Mouse (Mus musculus) lung, adult 2 months (tissue): Measurements from ENCODE around the gene Pigs. TPM values are rescaled to one million over a fixed set of nuclear protein-coding genes. Genes with fewer than 3 reads are reported as not detected.

Experiments
- DNase-seq: peaks from one replicate; pipeline ENCODE4 v3.0.0; 2022
- H3K4me1 ChIP-seq: fragments of 200-500 bp; 2 replicates; pipeline ENCODE4 v1.6.1; 2011; ENCODE audit warnings: low read length; ENCODE audit not compliant: control insufficient read depth, insufficient read depth
- H3K4me3 ChIP-seq: fragments of 200-500 bp; replicated peaks from 2 replicates; pipeline ENCODE3; 2011; ENCODE audit warnings: low read depth, mild to moderate bottlenecking, control low read depth, low read length; ENCODE audit errors: extremely low read depth
- CTCF ChIP-seq: fragments of 200-500 bp; IDR thresholded peaks from 2 replicates; pipeline ENCODE4 v1.5.1; 2011; ENCODE audit warnings: mild to moderate bottlenecking, low read length, control low read depth; ENCODE audit not compliant: insufficient read depth
- POLR2A ChIP-seq: fragments of 200-500 bp; IDR thresholded peaks from 2 replicates; pipeline ENCODE4 v1.6.1; 2011; ENCODE audit warnings: low read depth, mild to moderate bottlenecking, control low read depth, low read length, borderline replicate concordance; ENCODE audit errors: extremely low read depth
- WGBS: fragments of 180-500 bp; shearing (Covaris S2); methylation state at CpG from one replicate; pipeline ENCODE4 v1.1.7; 2018; 5-methylcytosine and 5-hydroxymethylcytosine counted together
- polyA plus RNA-seq: library from polyadenylated mRNA; depleted of rRNA; stranded (reverse); fragments of >200 nt; gene quantifications from 2 replicates; pipeline ENCODE4 v1.2.3, GENCODE M21; 2012

Gene Pigs
- polyA plus RNA-seq, 1 experiment: 68.4 TPM

DNA sequence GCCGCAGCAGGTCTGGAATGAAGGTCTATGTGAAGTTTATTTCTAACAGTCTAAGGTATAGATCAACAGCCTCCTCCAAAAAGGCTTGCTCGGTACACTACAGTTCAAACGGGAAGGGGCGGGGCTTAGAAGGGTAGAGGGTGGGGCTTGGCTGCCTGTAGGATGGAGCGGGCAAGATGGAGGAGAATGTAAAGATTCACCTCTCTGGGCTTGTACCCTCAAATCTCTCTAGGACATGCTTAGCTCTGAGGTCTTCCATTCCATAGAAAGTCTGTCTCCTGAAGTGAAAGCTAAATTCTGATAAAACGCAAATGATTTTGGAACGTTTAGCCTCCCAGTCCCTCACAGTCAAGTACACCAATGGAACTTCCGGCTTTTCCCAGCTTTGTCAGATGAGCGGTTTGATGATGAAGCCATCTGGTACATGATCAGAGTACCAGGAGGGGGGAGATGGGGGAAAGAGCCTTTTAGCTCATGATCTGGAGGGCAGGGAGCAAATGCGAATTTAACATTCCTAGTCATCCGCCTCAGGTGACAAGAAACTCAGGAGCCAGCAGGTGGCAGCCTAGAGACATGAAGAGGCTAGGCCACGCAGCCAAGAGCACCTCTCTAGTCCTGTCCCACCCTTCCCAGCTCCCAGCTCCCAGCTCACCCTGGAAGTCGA lies 32.0 kb downstream of the Pigs start:
- TF ChIP-seq POLR2A (no peak), CTCF (peak; percentile 81)
- Histone ChIP-seq H3K4me3 (peak overlapping the region; percentile 4), H3K4me1 (peaks cover 2% of the 10 kb centered on the region; the same call in 1 of the 2 replicates)
- peak; percentile 79 for DNase-seq
- WGBS: 11% methylated on average over 13 of the region's 13 CpGs

DNA sequence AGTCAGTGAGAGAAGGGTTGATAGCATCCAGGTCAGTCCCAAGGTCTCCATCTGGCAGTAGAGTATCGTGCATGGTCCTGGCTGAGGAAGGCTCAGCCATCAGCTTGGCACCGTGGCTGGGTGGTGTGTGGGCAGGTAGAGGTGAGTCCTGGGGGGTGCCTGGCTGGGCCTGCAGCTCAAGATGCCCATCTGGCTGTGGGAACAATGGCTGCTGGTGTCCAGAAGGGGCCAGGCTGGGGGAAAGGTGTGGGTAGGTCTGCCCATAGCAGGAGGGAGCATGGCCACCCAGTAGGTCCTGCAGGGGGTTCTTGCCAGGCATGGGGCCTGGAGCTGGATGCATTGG lies 32.5 kb downstream of the Pigs start:
- no peak overlapping the region for H3K4me3 ChIP-seq
- 45% methylated on average over 2 of the region's 2 CpGs for WGBS
- no peak for DNase-seq
- TF ChIP-seq CTCF (no peak), POLR2A (no peak)
- H3K4me1 ChIP-seq: peaks cover 2% of the 10 kb centered on the region; the same call in 1 of the 2 replicates

DNA sequence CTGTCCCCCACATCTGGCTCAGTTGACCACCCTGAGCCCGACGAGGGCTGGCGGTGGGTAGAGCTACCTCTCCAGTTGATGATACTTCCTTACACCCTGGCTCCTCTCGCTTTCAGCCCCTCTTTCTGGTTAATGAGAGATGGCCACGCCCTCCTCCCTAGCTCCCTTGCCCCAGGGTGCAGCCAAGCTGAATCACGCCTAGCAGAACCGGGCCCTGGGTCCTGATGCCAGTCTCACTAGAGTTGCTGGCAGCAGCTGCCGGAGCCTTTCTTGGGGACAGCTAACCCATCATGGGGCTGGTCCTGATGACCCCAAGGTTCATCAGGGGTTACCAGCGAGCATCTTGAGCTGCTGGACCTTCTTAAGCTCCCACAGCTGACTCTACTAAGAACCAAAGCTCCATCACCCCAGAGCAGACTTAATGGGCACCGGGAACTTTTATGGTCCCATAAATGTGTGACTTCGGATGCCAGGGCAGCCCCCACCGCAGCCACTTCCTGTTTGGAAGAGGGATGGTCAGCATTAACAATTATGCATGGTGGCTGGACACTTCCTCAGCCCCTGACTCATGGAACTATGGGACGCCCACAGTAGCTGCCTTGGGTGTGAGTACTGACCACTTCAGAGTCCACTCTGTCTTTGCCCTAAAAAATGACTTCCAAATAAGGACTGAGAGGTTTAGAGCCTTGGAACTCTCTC lies 35.2 kb downstream of the Pigs start:
- H3K4me1 ChIP-seq: peaks cover 2% of the 10 kb centered on the region; the same call in 1 of the 2 replicates
- DNase-seq: no peak
- H3K4me3 ChIP-seq: no peak overlapping the region
- no peak for TF ChIP-seq POLR2A
- TF ChIP-seq CTCF: no peak
- 66% methylated on average over 13 of the region's 13 CpGs for WGBS

DNA sequence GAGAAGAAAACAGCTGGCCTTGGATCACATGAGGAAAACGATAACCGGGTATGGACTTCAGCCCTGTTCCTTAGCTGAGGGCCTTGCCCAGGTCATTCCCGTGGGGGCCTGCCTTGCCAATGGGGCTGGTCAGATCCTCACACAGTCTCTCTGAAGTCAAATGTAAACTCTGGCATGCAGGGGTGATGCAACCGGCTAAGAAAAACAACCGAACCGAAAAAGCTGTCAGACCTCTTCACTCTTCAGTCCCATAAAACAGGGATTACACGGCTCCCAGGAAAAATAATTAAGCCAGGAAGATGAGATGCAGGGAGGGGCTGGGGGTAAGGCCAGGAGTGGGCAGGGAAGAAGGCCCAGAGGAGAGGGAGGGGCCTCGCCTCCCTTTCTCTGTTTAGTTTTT lies 35.9 kb downstream of the Pigs start:
- 26% methylated on average over 8 of the region's 8 CpGs for WGBS

DNA sequence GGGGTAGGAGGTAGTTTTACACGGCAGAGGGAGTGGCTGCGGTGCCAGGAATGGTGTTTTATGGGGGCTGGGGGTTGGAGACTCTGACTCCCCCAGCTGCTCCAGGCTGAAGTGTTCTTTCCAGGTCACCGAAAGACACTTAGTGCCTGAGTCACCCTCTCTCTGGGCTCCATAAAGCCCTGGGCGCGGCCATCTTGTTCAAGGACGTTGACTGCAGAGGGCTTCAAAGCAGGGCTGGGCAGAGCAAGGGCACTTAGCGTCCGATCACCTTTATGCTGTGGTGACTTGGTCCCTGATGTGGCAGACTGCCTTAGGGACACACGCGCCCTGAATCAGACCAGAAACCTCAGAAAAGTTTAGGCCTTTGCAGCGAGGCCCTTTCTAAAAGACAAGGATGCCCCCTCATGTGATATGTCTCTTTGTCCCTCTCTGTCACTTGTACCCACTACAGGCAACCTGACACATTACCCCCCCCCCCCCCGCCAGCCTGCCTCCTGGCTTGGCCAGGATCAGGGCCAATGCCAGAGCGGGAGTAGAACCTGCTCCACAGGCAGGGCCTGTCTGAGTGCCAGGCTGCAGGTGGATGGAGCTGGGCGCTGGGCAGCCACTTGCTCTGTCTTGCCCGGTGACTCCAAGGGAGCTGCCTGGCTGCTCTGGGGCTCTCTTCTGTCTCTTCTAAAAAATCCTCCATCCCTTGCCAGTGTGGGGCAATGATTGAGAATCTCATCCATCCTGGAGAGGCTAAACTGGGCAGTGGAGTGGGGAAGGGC lies 39.4 kb downstream of the Pigs start:
- TF ChIP-seq POLR2A (no peak), CTCF (no peak)
- no peak for DNase-seq
- H3K4me3 ChIP-seq: no peak overlapping the region
- 79% methylated on average over 15 of the region's 15 CpGs for WGBS
- no peaks in the 10 kb centered on the region for H3K4me1 ChIP-seq

More for the DNA sequence above, 35.9 kb downstream of the Pigs start:
- Histone ChIP-seq H3K4me1 (peaks cover 2% of the 10 kb centered on the region; the same call in 1 of the 2 replicates), H3K4me3 (no peak overlapping the region)
- DNase-seq: no peak
- TF ChIP-seq CTCF (no peak), POLR2A (no peak)

DNA sequence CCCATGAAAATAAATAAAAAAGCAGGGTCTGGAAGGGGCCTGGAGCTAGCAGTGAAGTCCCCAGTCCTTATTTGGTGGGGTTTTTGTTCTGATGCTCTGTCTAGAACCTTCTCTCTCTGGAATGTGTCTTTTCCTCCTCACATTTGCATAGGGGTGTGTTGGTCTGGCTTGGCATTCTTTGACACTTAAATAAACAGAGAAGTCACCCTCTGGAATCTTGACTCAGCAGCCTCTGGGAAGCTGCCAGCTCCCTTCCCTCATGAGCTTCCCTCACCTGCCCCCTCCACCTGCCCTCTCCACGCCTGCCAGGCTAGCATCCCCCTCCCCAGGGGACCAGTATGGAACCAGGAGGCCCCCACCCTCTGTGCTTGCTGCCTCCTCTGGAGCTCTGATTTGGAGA lies 42.2 kb downstream of the Pigs start:
- WGBS: 18% methylated on average over 1 of the region's 1 CpGs
- TF ChIP-seq CTCF (no peak), POLR2A (no peak)
- H3K4me3 ChIP-seq: no peak overlapping the region
- H3K4me1 ChIP-seq: no peaks in the 10 kb centered on the region
- no peak for DNase-seq

DNA sequence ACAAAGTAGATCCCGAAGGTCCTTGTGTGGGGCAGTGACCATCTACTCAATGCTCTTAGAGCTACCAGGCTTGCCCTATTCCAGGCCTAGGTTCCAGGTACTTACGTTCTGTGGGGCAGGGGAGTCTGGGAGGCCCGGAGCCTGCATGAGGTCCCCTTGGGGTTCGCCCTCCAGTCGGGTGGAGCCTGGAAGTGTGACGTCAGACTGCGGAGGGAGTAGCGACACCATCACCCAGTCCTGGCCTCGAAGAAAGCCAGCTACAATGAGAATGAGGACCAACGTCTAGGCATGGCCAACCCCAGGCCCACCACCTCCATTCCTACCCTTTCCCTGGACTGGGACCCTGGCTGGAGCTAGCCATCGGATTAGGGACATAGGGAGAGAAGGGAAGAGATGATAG lies 43.5 kb downstream of the Pigs start:
- Histone ChIP-seq H3K4me1 (no peaks in the 10 kb centered on the region), H3K4me3 (no peak overlapping the region)
- TF ChIP-seq CTCF: no peak
- TF ChIP-seq POLR2A: no peak
- WGBS: 93% methylated on average over 11 of the region's 11 CpGs
- no peak for DNase-seq

DNA sequence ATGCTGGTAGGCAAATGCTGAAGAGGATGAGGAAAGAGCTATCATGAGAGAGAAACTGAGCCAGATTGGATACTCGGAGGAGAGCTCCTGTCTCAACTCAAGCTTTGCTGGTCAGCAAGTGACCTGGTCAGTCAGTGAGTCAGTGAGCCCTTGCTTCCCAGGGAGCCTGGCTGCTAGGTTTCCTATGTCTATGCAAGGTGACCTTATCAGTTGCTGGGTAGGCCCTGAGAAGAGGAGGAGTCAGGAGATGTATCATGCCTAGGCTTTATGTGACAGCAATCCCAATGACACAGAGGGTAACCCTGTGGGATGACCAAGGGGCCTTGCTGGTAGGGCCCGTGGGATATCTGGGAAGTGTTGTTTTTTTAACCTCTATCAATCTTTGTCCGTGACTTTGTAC lies 44.0 kb downstream of the Pigs start:
- Histone ChIP-seq H3K4me3 (no peak overlapping the region), H3K4me1 (no peaks in the 10 kb centered on the region)
- WGBS: 61% methylated on average over 3 of the region's 3 CpGs
- TF ChIP-seq CTCF (no peak), POLR2A (no peak)
- DNase-seq: no peak

DNA sequence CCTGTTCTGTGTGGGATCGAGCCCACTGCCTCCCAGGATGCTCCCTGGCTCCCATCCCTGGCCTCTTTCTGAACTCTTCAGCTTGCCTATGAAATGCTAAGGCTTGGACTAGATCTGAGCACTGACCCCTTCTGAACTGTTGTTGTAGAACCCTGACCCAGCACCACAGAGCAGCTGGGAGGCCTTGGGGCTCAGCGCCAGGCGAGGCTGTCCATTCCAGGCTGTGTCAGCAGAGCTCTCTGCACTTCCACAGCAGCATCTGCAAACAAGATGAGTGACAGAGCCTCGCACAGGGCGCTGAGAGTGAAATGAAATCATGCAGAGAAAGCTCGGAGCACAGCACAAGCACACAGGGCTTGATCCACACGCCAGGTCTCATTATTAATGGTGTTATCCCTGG lies 44.4 kb downstream of the Pigs start:
- 56% methylated on average over 7 of the region's 7 CpGs for WGBS
- no peak for DNase-seq
- Histone ChIP-seq H3K4me3 (no peak overlapping the region), H3K4me1 (no peaks in the 10 kb centered on the region)
- TF ChIP-seq CTCF: no peak
- no peak for TF ChIP-seq POLR2A

DNA sequence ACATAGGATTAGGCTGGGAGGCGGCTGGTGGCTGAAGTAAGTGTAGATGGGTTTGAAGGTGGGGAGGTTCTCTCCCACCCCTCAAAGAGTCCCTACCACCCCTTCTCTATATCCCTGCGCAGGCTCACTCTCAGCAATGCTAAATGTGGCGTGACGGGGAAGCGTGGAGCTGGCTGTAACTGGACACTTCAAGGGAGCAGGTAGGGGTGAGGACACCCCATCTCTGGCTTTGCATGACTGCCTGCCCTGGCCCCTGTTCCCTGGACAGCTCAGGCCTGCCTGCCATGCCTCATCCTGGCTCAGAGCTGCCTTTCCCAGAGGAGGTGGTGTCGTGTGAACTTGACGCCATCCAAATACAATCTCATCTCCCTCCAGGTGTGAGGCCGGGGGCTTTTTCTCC lies 45.9 kb downstream of the Pigs start:
- no peak overlapping the region for H3K4me3 ChIP-seq
- no peak for DNase-seq
- TF ChIP-seq CTCF (no peak), POLR2A (no peak)
- no peaks in the 10 kb centered on the region for H3K4me1 ChIP-seq
- WGBS: 86% methylated on average over 8 of the region's 8 CpGs

DNA sequence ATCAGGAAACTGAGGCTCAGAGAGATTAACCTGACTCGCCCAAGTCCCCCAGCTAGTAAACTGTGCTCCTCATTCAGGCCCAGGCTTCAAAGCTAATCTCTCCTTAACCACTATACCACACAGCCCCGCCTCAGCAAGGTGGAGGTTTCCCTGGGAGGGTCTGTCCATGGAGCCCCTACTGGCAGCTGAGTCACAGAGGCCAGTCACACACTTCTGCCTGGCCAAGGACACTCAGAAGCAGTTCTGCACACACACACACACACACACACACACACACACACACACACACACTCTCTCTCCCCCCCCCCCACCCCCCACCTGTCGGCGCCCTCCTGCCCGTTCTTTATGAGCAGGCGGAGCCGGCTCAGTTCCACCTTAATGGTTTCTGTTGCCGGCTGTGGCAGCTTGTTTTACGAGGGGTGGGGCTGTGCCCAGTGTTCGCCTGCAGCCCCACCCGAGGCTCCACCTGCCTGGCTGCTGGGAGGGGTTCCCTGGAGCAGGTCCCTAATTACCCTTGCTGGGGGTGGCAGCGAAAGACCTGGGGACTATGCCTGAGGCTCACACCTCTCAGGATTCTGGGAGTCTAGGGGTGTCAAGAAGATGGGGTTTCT lies 49.4 kb downstream of the Pigs start:
- TF ChIP-seq POLR2A: no peak
- TF ChIP-seq CTCF: no peak
- no peak for DNase-seq
- WGBS: 36% methylated on average over 7 of the region's 12 CpGs

More for the DNA sequence above, 49.4 kb downstream of the Pigs start:
- no peak overlapping the region for H3K4me3 ChIP-seq
- H3K4me1 ChIP-seq: no peaks in the 10 kb centered on the region
